Mouse (Mus musculus) hindbrain, embryonic 15.5 days (tissue): ENCODE measurements at regions not wholly inside any gene's neighbourhood (a gene's known extent, or its start where the extent isn't known, plus 50 kb on each side); places are given as distances from the start of the nearest gene placed in this dataset.

Experiments
- ATAC-seq: fragments of 200-750 bp; cut with Nextera tagmentation; 2 replicates; pipeline ENCODE4 v1.8.0; 2017; ENCODE audit warnings: low read depth, moderate number of reproducible peaks, moderate TSS enrichment; ENCODE audit not compliant: low FRiP score
- H3K27ac ChIP-seq: fragments of 300-500 bp; sonication (generic); replicated peaks from 2 replicates; pipeline ENCODE4 v1.5.1; 2015; ENCODE audit warnings: mild to moderate bottlenecking, inconsistent platforms
- H3K27me3 ChIP-seq: fragments of 300-500 bp; sonication (generic); 2 replicates; pipeline ENCODE4 v1.6.1; 2015; ENCODE audit warnings: control low read depth, inconsistent platforms
- H3K36me3 ChIP-seq: fragments of 300-500 bp; sonication (generic); 2 replicates; pipeline ENCODE4 v1.6.1; 2015; ENCODE audit warnings: control low read depth, inconsistent platforms
- H3K4me1 ChIP-seq: fragments of 300-500 bp; sonication (generic); replicated peaks from 2 replicates; pipeline ENCODE4 v1.6.1; 2015; ENCODE audit warnings: control low read depth, inconsistent platforms
- H3K4me2 ChIP-seq: fragments of 300-500 bp; sonication (generic); 2 replicates; pipeline ENCODE4 v1.6.1; 2015; ENCODE audit warnings: moderate library complexity, mild to moderate bottlenecking, inconsistent platforms
- H3K4me3 ChIP-seq: fragments of 300-500 bp; sonication (generic); 2 replicates; pipeline ENCODE4 v1.5.1; 2015; ENCODE audit warnings: mild to moderate bottlenecking, inconsistent platforms
- H3K9ac ChIP-seq: fragments of 300-500 bp; sonication (generic); 2 replicates; pipeline ENCODE4 v1.6.1; 2015; ENCODE audit warnings: inconsistent platforms
- H3K9me3 ChIP-seq: fragments of 300-500 bp; sonication (generic); 2 replicates; pipeline ENCODE4 v1.6.1; 2016; ENCODE audit warnings: control low read depth, inconsistent platforms
- WGBS: fragments of 180-500 bp; shearing (Covaris S2); methylation state at CpG from one replicate; pipeline ENCODE4 v1.1.7; 2015; 5-methylcytosine and 5-hydroxymethylcytosine counted together

GRCm38 (mm10) chr14:25067435-25067834 is 391.6 kb upstream of the Zmiz1 start:
- Histone ChIP-seq H3K4me1 (peaks cover 38% of the 10 kb centered on the region), H3K27me3 (no peaks in the 10 kb centered on the region), H3K4me2 (no peak overlapping the region), H3K9ac (no peak overlapping the region), H3K9me3 (no peaks in the 10 kb centered on the region), H3K4me3 (no peak overlapping the region), H3K27ac (no peak overlapping the region), H3K36me3 (no peaks in the 10 kb centered on the region)
- 92% methylated on average over 5 of the region's 5 CpGs for WGBS
- ATAC-seq, result no peak

GRCm38 (mm10) chr14:25068430-25068829 is 390.6 kb upstream of the Zmiz1 start:
- no peaks in the 10 kb centered on the region for H3K27me3 ChIP-seq
- no peaks in the 10 kb centered on the region for H3K36me3 ChIP-seq
- H3K4me1 ChIP-seq, result peaks cover 43% of the 10 kb centered on the region
- H3K4me2 ChIP-seq, result no peak overlapping the region
- no peaks in the 10 kb centered on the region for H3K9me3 ChIP-seq
- ATAC-seq, result no peak
- peak overlapping the region; percentile 23 for H3K27ac ChIP-seq
- WGBS, result 28% methylated on average over 8 of the region's 8 CpGs
- no peak overlapping the region for H3K9ac ChIP-seq
- no peak overlapping the region for H3K4me3 ChIP-seq

- H3K27ac ChIP-seq, result peak overlapping the region; percentile 52; the same call in 1 of the 2 replicates
These were observed 385.8 kb upstream of the Zmiz1 start for GRCm38 (mm10) chr14:25073143-25073542.

GRCm38 (mm10) chr14:25074022-25074800 is 384.8 kb upstream of the Zmiz1 start:
- no peaks in the 10 kb centered on the region for H3K36me3 ChIP-seq
- no peak overlapping the region for H3K9ac ChIP-seq
- 82% methylated on average over 9 of the region's 9 CpGs for WGBS
- ATAC-seq, result 0 out of 2 replicates have a peak, but pooled peaks have one; percentile 9
- no peaks in the 10 kb centered on the region for H3K9me3 ChIP-seq
- peaks cover 27% of the 10 kb centered on the region for H3K4me1 ChIP-seq
- H3K4me2 ChIP-seq, result no peak overlapping the region
- no peak overlapping the region for H3K4me3 ChIP-seq
- H3K27ac ChIP-seq, result peak overlapping the region; percentile 52
- H3K27me3 ChIP-seq, result no peaks in the 10 kb centered on the region

More at GRCm38 (mm10) chr14:25073143-25073542, 385.8 kb upstream of the Zmiz1 start:
- WGBS, result 45% methylated on average over 5 of the region's 5 CpGs
- Histone ChIP-seq H3K4me3 (no peak overlapping the region), H3K9me3 (no peaks in the 10 kb centered on the region), H3K4me2 (no peak overlapping the region), H3K9ac (no peak overlapping the region), H3K36me3 (no peaks in the 10 kb centered on the region), H3K4me1 (peaks cover 32% of the 10 kb centered on the region), H3K27me3 (no peaks in the 10 kb centered on the region)
- ATAC-seq, result no peak

GRCm38 (mm10) chr14:25074891-25075290 is 384.1 kb upstream of the Zmiz1 start:
- WGBS, result 77% methylated on average over 5 of the region's 5 CpGs
- H3K9ac ChIP-seq, result no peak overlapping the region
- peaks cover 27% of the 10 kb centered on the region for H3K4me1 ChIP-seq
- H3K4me2 ChIP-seq, result no peak overlapping the region
- no peak overlapping the region for H3K27ac ChIP-seq
- no peak overlapping the region for H3K4me3 ChIP-seq
- no peaks in the 10 kb centered on the region for H3K36me3 ChIP-seq
- H3K9me3 ChIP-seq, result no peaks in the 10 kb centered on the region
- no peak for ATAC-seq
- H3K27me3 ChIP-seq, result no peaks in the 10 kb centered on the region

- no peaks in the 10 kb centered on the region for H3K36me3 ChIP-seq
- no peak overlapping the region for H3K4me2 ChIP-seq
- WGBS, result 64% methylated on average over 3 of the region's 3 CpGs
- H3K4me3 ChIP-seq, result no peak overlapping the region
- no peaks in the 10 kb centered on the region for H3K9me3 ChIP-seq
- no peak overlapping the region for H3K27ac ChIP-seq
- H3K9ac ChIP-seq, result no peak overlapping the region
- 0 out of 2 replicates have a peak, but pooled peaks cover 5% of the 10 kb centered on the region for H3K4me1 ChIP-seq
- no peaks in the 10 kb centered on the region for H3K27me3 ChIP-seq
- no peak for ATAC-seq
These were observed 378.6 kb upstream of the Zmiz1 start for GRCm38 (mm10) chr14:25080431-25080830.

GRCm38 (mm10) chr14:25083847-25084246 is 375.1 kb upstream of the Zmiz1 start:
- no peak overlapping the region for H3K9ac ChIP-seq
- 87% methylated on average over 4 of the region's 4 CpGs for WGBS
- H3K4me2 ChIP-seq, result no peak overlapping the region
- no peaks in the 10 kb centered on the region for H3K27me3 ChIP-seq
- H3K4me3 ChIP-seq, result no peak overlapping the region
- no peaks in the 10 kb centered on the region for H3K4me1 ChIP-seq
- ATAC-seq, result no peak
- H3K27ac ChIP-seq, result no peak overlapping the region
- no peaks in the 10 kb centered on the region for H3K9me3 ChIP-seq
- H3K36me3 ChIP-seq, result no peaks in the 10 kb centered on the region

- H3K4me3 ChIP-seq, result no peak overlapping the region
- H3K9me3 ChIP-seq, result no peaks in the 10 kb centered on the region
- WGBS, result 86% methylated on average over 3 of the region's 3 CpGs
- no peak overlapping the region for H3K4me2 ChIP-seq
- no peaks in the 10 kb centered on the region for H3K36me3 ChIP-seq
- no peaks in the 10 kb centered on the region for H3K27me3 ChIP-seq
- H3K4me1 ChIP-seq, result no peaks in the 10 kb centered on the region
- no peak overlapping the region for H3K9ac ChIP-seq
- no peak for ATAC-seq
- no peak overlapping the region for H3K27ac ChIP-seq
These were observed 362.2 kb upstream of the Zmiz1 start for GRCm38 (mm10) chr14:25096786-25097185.

GRCm38 (mm10) chr14:25105391-25105790 is 353.6 kb upstream of the Zmiz1 start:
- 92% methylated on average over 10 of the region's 10 CpGs for WGBS
- no peaks in the 10 kb centered on the region for H3K9me3 ChIP-seq
- no peaks in the 10 kb centered on the region for H3K27me3 ChIP-seq
- no peak overlapping the region for H3K4me2 ChIP-seq
- no peak overlapping the region for H3K27ac ChIP-seq
- no peak overlapping the region for H3K4me3 ChIP-seq
- no peak for ATAC-seq
- no peak overlapping the region for H3K9ac ChIP-seq
- peaks cover 25% of the 10 kb centered on the region for H3K4me1 ChIP-seq
- no peaks in the 10 kb centered on the region for H3K36me3 ChIP-seq

- no peak overlapping the region for H3K4me3 ChIP-seq
These were observed 352.5 kb upstream of the Zmiz1 start for GRCm38 (mm10) chr14:25106451-25106850.

GRCm38 (mm10) chr14:25108101-25108652 is 350.8 kb upstream of the Zmiz1 start:
- H3K4me3 ChIP-seq, result peak overlapping the region; percentile 9; the same call in 1 of the 2 replicates
- WGBS, result 6% methylated on average over 17 of the region's 17 CpGs

More at GRCm38 (mm10) chr14:25106451-25106850, 352.5 kb upstream of the Zmiz1 start:
- 93% methylated on average over 2 of the region's 2 CpGs for WGBS
- Histone ChIP-seq H3K4me1 (peaks cover 25% of the 10 kb centered on the region), H3K9me3 (no peaks in the 10 kb centered on the region), H3K27ac (no peak overlapping the region), H3K4me2 (no peak overlapping the region), H3K9ac (no peak overlapping the region), H3K36me3 (no peaks in the 10 kb centered on the region), H3K27me3 (no peaks in the 10 kb centered on the region)
- no peak for ATAC-seq

GRCm38 (mm10) chr14:25108701-25109290 is 350.2 kb upstream of the Zmiz1 start:
- Histone ChIP-seq H3K36me3 (no peaks in the 10 kb centered on the region), H3K4me3 (no peak overlapping the region), H3K4me2 (peak overlapping the region; percentile 47), H3K9me3 (no peaks in the 10 kb centered on the region), H3K4me1 (peaks cover 25% of the 10 kb centered on the region), H3K27me3 (no peaks in the 10 kb centered on the region), H3K27ac (peak overlapping the region; percentile 96), H3K9ac (peak overlapping the region; percentile 44)
- WGBS, result 3% methylated on average over 8 of the region's 8 CpGs
- peak; percentile 95 for ATAC-seq

More at GRCm38 (mm10) chr14:25108101-25108652, 350.8 kb upstream of the Zmiz1 start:
- Histone ChIP-seq H3K36me3 (no peaks in the 10 kb centered on the region), H3K27me3 (no peaks in the 10 kb centered on the region), H3K4me2 (peak overlapping the region; percentile 47), H3K9me3 (no peaks in the 10 kb centered on the region), H3K27ac (peak overlapping the region; percentile 96), H3K9ac (peak overlapping the region; percentile 44), H3K4me1 (peaks cover 25% of the 10 kb centered on the region)
- ATAC-seq, result peak; percentile 72
